ENCODE assay signal across 18 mouse cellular contexts in genomic region chr16:86361099-86361498, GRCm38 (mm10).
"Had no signal": no experiment of that assay in that cellular context is flagged by ENCODE, and none has a peak within 500 bp of the region (broad histone marks: within the 10 kb centered on the region; RNA-seq: fewer than 3 reads in every experiment).

No protein-coding gene starts in this region.

- DNase-seq: lung, adult 18-20 months; lung, embryonic 14.5 days; lung, postnatal 10 days; lung, postnatal 4 days; midbrain, embryonic 14.5 days; retina, postnatal 1 day; right cerebral cortex, adult 18-20 months; right cerebral cortex, postnatal 25 days; right cerebral cortex, postnatal 4 days; thymus, adult 2 months; thymus, postnatal 25 days had no signal

- H3K27ac ChIP-seq: midbrain, embryonic 10.5 days; midbrain, embryonic 12.5 days; neural tube, embryonic 13.5 days; neural tube, embryonic 15.5 days; stomach, embryonic 15.5 days; stomach, postnatal 0 days had no signal

- H3K4me3 ChIP-seq: midbrain, embryonic 10.5 days; midbrain, embryonic 12.5 days; myocyte; neural tube, embryonic 13.5 days; neural tube, embryonic 15.5 days; stomach, embryonic 15.5 days had no signal
